Mouse (Mus musculus) adipocyte (in vitro differentiated cells): ENCODE data around the gene Kcnma1.
A peak's percentile ranks its signal among the peaks of the same experiment; 100 is the strongest.

ENCODE experiments used
- DNase-seq: peaks from one replicate; pipeline ENCODE4 v3.0.0-alpha.2; 2016; ENCODE audit warnings: low spot score

Gene Kcnma1

GRCm38 (mm10) chr14:23529720-23530119 is 484.6 kb downstream of the Kcnma1 start:
- DNase-seq: peak; percentile 83

- peak; percentile 16 for DNase-seq
These were observed 485.1 kb downstream of the Kcnma1 start for GRCm38 (mm10) chr14:23529229-23529628.

- DNase-seq: no peak
These were observed 488.4 kb downstream of the Kcnma1 start for GRCm38 (mm10) chr14:23525910-23526309.

GRCm38 (mm10) chr14:23523825-23524491 is 490.3 kb downstream of the Kcnma1 start:
- DNase-seq: no peak

- DNase-seq: peak; percentile 36
These were observed 491.6 kb downstream of the Kcnma1 start for GRCm38 (mm10) chr14:23522606-23523159.

- no peak for DNase-seq
These were observed 493.1 kb downstream of the Kcnma1 start for GRCm38 (mm10) chr14:23521080-23521684.

- no peak for DNase-seq
These were observed 496.9 kb downstream of the Kcnma1 start for GRCm38 (mm10) chr14:23517374-23517773.

GRCm38 (mm10) chr14:23509792-23510191 is 504.5 kb downstream of the Kcnma1 start:
- no peak for DNase-seq

- no peak for DNase-seq
These were observed 512.0 kb downstream of the Kcnma1 start for GRCm38 (mm10) chr14:23502236-23502790.

- no peak for DNase-seq
These were observed 517.5 kb downstream of the Kcnma1 start for GRCm38 (mm10) chr14:23496801-23497200.

- peak; percentile 88 for DNase-seq
These were observed 518.0 kb downstream of the Kcnma1 start for GRCm38 (mm10) chr14:23496236-23496740.

- DNase-seq: peak; percentile 86
These were observed 519.8 kb downstream of the Kcnma1 start for GRCm38 (mm10) chr14:23494496-23494800.

GRCm38 (mm10) chr14:23493750-23494495 is 520.4 kb downstream of the Kcnma1 start:
- no peak for DNase-seq

- DNase-seq: no peak
These were observed 521.5 kb downstream of the Kcnma1 start for GRCm38 (mm10) chr14:23492581-23493360.

GRCm38 (mm10) chr14:23491359-23491758 is 522.9 kb downstream of the Kcnma1 start:
- peak; percentile 23 for DNase-seq

- DNase-seq: no peak
These were observed 527.6 kb downstream of the Kcnma1 start for GRCm38 (mm10) chr14:23486687-23487086.

GRCm38 (mm10) chr14:23485802-23486500 is 528.3 kb downstream of the Kcnma1 start:
- no peak for DNase-seq

- DNase-seq: no peak
These were observed 539.2 kb downstream of the Kcnma1 start for GRCm38 (mm10) chr14:23475129-23475528.

- DNase-seq: no peak
These were observed 544.2 kb downstream of the Kcnma1 start for GRCm38 (mm10) chr14:23470071-23470470.

GRCm38 (mm10) chr14:23465135-23465534 is 549.2 kb downstream of the Kcnma1 start:
- no peak for DNase-seq

GRCm38 (mm10) chr14:23458560-23458959 is 555.7 kb downstream of the Kcnma1 start:
- no peak for DNase-seq
